Mouse (Mus musculus) skeletal muscle tissue, adult 2 months (tissue): ENCODE data around the gene Krt1.

Experiments
- DNase-seq: peaks from one replicate; pipeline ENCODE4 v3.0.0-alpha.2; 2012; ENCODE audit warnings: low read depth, low spot score

Gene Krt1

GRCm38 (mm10) chr15:101803052-101803822, 47.4 kb downstream of the Krt1 start:
- no peak for DNase-seq

GRCm38 (mm10) chr15:101802296-101802835, 48.2 kb downstream of the Krt1 start, which contains the start of gene Krt73:
Gene Krt73, minus strand, starts transcription at chr15:101802346.
- DNase-seq = no peak
